Mouse (Mus musculus) liver, embryonic 14.5 days (tissue): ENCODE measurements around the gene Tlk2.

Experiments used
- CTCF ChIP-seq: IDR thresholded peaks from 2 replicates; pipeline ENCODE4 v1.5.1; 2016; ENCODE audit warnings: antibody characterized with exemption, low read depth, control low read depth
- EP300 ChIP-seq: IDR thresholded peaks from 2 replicates; pipeline ENCODE4 v1.6.1; 2016; ENCODE audit warnings: antibody characterized with exemption, low read depth

GRCm38 (mm10) chr11:105327101-105327500 is 148.5 kb downstream of the Tlk2 start:
- TF ChIP-seq CTCF, result no peak
- no peak for TF ChIP-seq EP300
